18 mouse cellular contexts compared by ENCODE assay signal in the genomic region with DNA sequence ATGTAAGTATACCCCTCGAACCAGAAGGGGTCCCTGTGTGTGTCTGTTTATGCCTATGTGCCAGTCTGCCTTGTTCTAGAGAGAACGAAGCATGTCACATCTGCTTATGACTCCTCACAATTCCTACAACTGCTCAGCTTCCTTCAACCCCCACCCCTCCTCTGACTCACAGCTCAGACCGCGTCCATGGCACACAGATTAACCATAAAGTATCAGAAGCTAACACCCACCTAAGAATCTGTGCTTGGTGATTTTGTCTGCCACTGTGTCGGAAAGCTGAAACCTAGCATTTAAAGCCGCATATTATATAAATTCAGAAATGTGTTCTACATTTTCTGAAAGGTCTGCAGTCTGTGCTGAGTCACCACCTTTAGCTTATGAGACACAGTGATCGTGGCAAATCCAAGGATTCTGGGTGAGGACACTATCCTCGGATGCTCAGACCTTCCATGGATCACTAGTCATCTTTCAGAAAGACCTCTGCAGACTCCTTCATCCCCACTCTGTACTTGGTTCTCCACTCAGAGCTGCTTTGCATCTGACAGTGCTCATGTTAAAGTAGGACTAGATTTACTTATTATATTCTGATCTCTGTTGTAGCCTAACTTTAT. TPM values are rescaled to one million over a fixed set of nuclear protein-coding genes. Genes with fewer than 3 reads are reported as not detected.
DNase-seq lines count a peak whose midpoint lies in the region; ATAC-seq lines count a peak whose summit lies in the region.
"Had no signal": no experiment of that assay in that cellular context is flagged by ENCODE, and none has a peak within 500 bp of the region (broad histone marks: within the 10 kb centered on the region; RNA-seq: fewer than 3 reads in every experiment).

No protein-coding gene starts in this region.

- peak; percentile 6 to 40 for DNase-seq in adrenal gland, postnatal 36 days
- no peak for DNase-seq in adrenal gland, postnatal 10 days
- peak; percentile 47 for DNase-seq in layer of hippocampus, adult 9-11 months
- no peak for DNase-seq in layer of hippocampus, adult 9-10 months (ENCODE audit: low spot score)
- DNase-seq in NIH3T3 (ENCODE audit: low read depth) = peak; percentile 71
- DNase-seq in left cerebral cortex, postnatal 14 days (ENCODE audit: low spot score in 2 of 2) = peak; percentile 34 to 66
- no peak for DNase-seq in ovary, postnatal 36 days (ENCODE audit: low spot score)
- DNase-seq: cerebellum, adult 8-10 months; gastrocnemius, postnatal 36 days; heart, postnatal 14 days; lung, adult 2 months; lung, postnatal 36 days; thymus, postnatal 36 days had no signal

- 84% methylated on average over 8 of the region's 8 CpGs for WGBS in midbrain, embryonic 15.5 days

- no peak for ATAC-seq in midbrain, embryonic 15.5 days (replicated peaks)
- ATAC-seq: liver, embryonic 12.5 days had no signal

- H3K4me3 ChIP-seq in midbrain, embryonic 15.5 days = no peak overlapping the region
- H3K4me3 ChIP-seq: heart, embryonic 12.5 days; hindbrain, embryonic 12.5 days; limb, embryonic 12.5 days; liver, embryonic 12.5 days had no signal

- intact Hi-C loops in left cerebral cortex, postnatal 14 days (cut with DNase I) = no loop called here

- H3K4me2 ChIP-seq in midbrain, embryonic 15.5 days = no peak overlapping the region
- H3K4me2 ChIP-seq: heart, embryonic 12.5 days; hindbrain, embryonic 12.5 days; limb, embryonic 12.5 days; liver, embryonic 12.5 days had no signal

- H3K9me3 ChIP-seq in midbrain, embryonic 15.5 days = no peaks in the 10 kb centered on the region
- H3K9me3 ChIP-seq: hindbrain, embryonic 12.5 days; limb, embryonic 12.5 days; liver, embryonic 12.5 days had no signal

- H3K27ac ChIP-seq in midbrain, embryonic 15.5 days = no peak overlapping the region
- H3K27ac ChIP-seq: hindbrain, embryonic 12.5 days; limb, embryonic 12.5 days; liver, embryonic 12.5 days had no signal

- no peak overlapping the region for H3K9ac ChIP-seq in midbrain, embryonic 15.5 days
- H3K9ac ChIP-seq: heart, embryonic 12.5 days; hindbrain, embryonic 12.5 days; limb, embryonic 12.5 days; liver, embryonic 12.5 days had no signal

- H3K27me3 ChIP-seq in midbrain, embryonic 15.5 days (replicated peaks) = no peaks in the 10 kb centered on the region
- H3K27me3 ChIP-seq: heart, embryonic 12.5 days; hindbrain, embryonic 12.5 days; limb, embryonic 12.5 days; liver, embryonic 12.5 days had no signal

- no peaks in the 10 kb centered on the region for H3K4me1 ChIP-seq in midbrain, embryonic 15.5 days
- H3K4me1 ChIP-seq: hindbrain, embryonic 12.5 days; liver, embryonic 12.5 days had no signal

- H3K36me3 ChIP-seq in midbrain, embryonic 15.5 days (replicated peaks) = no peaks in the 10 kb centered on the region
- H3K36me3 ChIP-seq: heart, embryonic 12.5 days; hindbrain, embryonic 12.5 days; limb, embryonic 12.5 days; liver, embryonic 12.5 days had no signal

RNA-seq across cellular contexts. Expression of a gene that starts 47.4 kb away (rescaled TPM):
- total RNA-seq in adrenal gland, postnatal 36 days (2021) = 10 to 100 TPM; 30.9 to 33.7 TPM
- total RNA-seq in adrenal gland, postnatal 10 days (2021) = 10 to 100 TPM; 47.7 to 53.3 TPM
- 100 to 1,000 TPM; 110 to 113 TPM for total RNA-seq in left cerebral cortex, postnatal 14 days (2021)
- polyA plus RNA-seq in midbrain, embryonic 15.5 days (2015; fragmentation: Nextera tagmentation; extraction: Ambion mirVana) = 51.5 and 54.5 TPM in 2 replicates

Comparison
In these comparisons a context has a peak if more than half of its experiments do, and no peak if none do; other contexts are left out.
1. DNase-seq: peak in adrenal gland, postnatal 36 days (2 of 2), layer of hippocampus, adult 9-11 months (single experiment), NIH3T3 (single experiment) and left cerebral cortex, postnatal 14 days (2 of 2); none in adrenal gland, postnatal 10 days (single experiment), layer of hippocampus, adult 9-10 months (single experiment) and ovary, postnatal 36 days (single experiment).